Comparison of ENCODE assay signal across 13 mouse cellular contexts in the genomic region with DNA sequence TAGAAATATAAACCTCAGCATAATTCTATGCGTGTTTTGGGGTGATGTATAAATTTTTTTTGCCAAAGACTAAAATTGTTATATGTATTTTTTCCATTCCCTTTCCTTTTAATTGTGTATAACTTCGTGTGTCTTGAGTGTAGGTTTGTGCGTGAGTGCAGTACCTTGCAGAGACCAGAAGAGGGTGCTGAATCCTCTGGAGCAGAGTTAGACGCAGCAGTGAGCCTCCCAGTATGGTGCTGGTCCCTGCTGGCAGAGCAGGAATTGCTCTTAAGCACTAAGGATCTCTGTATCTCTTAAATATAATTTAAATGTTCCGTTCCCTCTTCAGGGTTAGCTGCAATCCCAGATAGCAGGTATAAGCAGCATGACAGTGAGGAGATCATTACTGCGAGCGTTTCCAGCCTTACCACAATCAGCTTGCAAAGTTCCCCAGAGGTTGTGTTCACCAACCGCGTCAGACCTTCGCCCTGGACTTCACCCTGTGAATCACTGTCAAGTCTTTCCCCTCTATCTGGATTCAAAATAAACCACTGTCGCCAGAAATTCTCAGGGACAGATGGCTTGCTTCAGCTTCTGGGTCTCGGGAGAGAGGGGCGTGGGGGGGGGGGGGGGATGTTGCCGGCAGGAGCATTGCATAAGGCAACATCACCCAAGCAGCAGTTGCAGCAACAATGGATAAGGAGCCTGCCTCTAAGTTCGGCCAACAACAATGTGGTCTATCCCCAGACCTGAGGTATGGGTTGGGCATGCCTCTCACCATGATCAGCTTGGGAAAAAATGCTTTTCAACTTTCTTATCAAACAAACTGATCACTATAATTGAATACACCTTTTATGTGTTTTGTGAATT. TPM values are rescaled to one million over a fixed set of nuclear protein-coding genes. Genes with fewer than 3 reads are reported as not detected.
DNase-seq lines count a peak whose midpoint lies in the region; ATAC-seq and TF ChIP-seq lines count a peak whose summit lies in the region.
"Had no signal": no experiment of that assay in that cellular context is flagged by ENCODE, and none has a peak within 500 bp of the region (broad histone marks: within the 10 kb centered on the region; RNA-seq: fewer than 3 reads in every experiment).

No protein-coding gene starts in this region.

- no peak overlapping the region for H3K4me3 ChIP-seq in heart, postnatal 0 days (ENCODE audit: low read depth, low read length)
- H3K4me3 ChIP-seq in liver, postnatal 0 days (ENCODE audit: low read depth, low read length), result no peak overlapping the region
- H3K4me3 ChIP-seq in ES-E14 (ENCODE audit: insufficient read depth in 1 of 2, low read depth in 1 of 2, low read length in 2 of 2, poor library complexity in 1 of 2, severe bottlenecking in 1 of 2), result no peak overlapping the region
- H3K4me3 ChIP-seq in forebrain, embryonic 12.5 days (replicated peaks), result no peak overlapping the region
- H3K4me3 ChIP-seq: heart, embryonic 15.5 days had no signal

- in situ Hi-C loops in ES-E14 (cut with MboI; ENCODE audit: low sequenced_read_pairs in 2 of 2, unreplicated experiment in 2 of 2), result no loop called here

- TF ChIP-seq CTCF in heart, postnatal 0 days (IDR thresholded peaks at IDR 0.05; ENCODE audit: low read depth), result peak; percentile 30
- peak; percentile 38 for TF ChIP-seq CTCF in liver, postnatal 0 days (IDR thresholded peaks at IDR 0.05; ENCODE audit: low read depth)

- ATAC-seq in heart, postnatal 0 days (ENCODE audit: insufficient read depth, low read depth), result no peak; the same call in 1 of the 2 replicates
- ATAC-seq in liver, postnatal 0 days, result no peak
- no peak for ATAC-seq in forebrain, embryonic 12.5 days (ENCODE audit: low FRiP score)

- DNase-seq in heart, postnatal 0 days (ENCODE audit: low spot score), result no peak
- no peak for DNase-seq in heart, adult 8-10 months (ENCODE audit: low spot score)
- no peak for DNase-seq in liver, postnatal 0 days
- no peak for DNase-seq in liver
- peak; percentile 38 for DNase-seq in ES-E14 (ENCODE audit: low read depth, low spot score)
- DNase-seq in kidney, postnatal 4 days, result peak; percentile 25 to 48
- DNase-seq in cerebellum, postnatal 4 days (ENCODE audit: low spot score in 2 of 2), result no peak
- DNase-seq: spleen, adult 18-20 months; thymus, adult 2 months had no signal

- no peak overlapping the region for H3K27ac ChIP-seq in heart, postnatal 0 days (ENCODE audit: low read depth)
- no peak overlapping the region for H3K27ac ChIP-seq in liver, postnatal 0 days (ENCODE audit: low read depth)
- H3K27ac ChIP-seq in ES-E14 (ENCODE audit: insufficient read depth, low read depth, low read length, poor library complexity, severe bottlenecking), result no peak overlapping the region
- no peak overlapping the region for H3K27ac ChIP-seq in forebrain, embryonic 12.5 days
- H3K27ac ChIP-seq: heart, embryonic 15.5 days had no signal

- WGBS in heart, postnatal 0 days, result 76% methylated on average over 15 of the region's 15 CpGs
- WGBS in liver, postnatal 0 days (ENCODE audit: insufficient replicate concordance), result 73% methylated on average over 15 of the region's 15 CpGs
- 84% methylated on average over 15 of the region's 15 CpGs for WGBS in forebrain, embryonic 12.5 days

- H3K36me3 ChIP-seq in heart, postnatal 0 days (replicated peaks; ENCODE audit: control insufficient read depth, insufficient read depth, low read length), result no peaks in the 10 kb centered on the region
- H3K36me3 ChIP-seq in liver, postnatal 0 days (replicated peaks; ENCODE audit: insufficient read depth, low read length), result no peaks in the 10 kb centered on the region
- no peaks in the 10 kb centered on the region for H3K36me3 ChIP-seq in ES-E14 (ENCODE audit: control insufficient read depth, insufficient read depth, low read length, poor library complexity, severe bottlenecking)
- H3K36me3 ChIP-seq in forebrain, embryonic 12.5 days (replicated peaks), result no peaks in the 10 kb centered on the region
- H3K36me3 ChIP-seq: heart, embryonic 15.5 days had no signal

- H3K27me3 ChIP-seq in heart, postnatal 0 days (ENCODE audit: control insufficient read depth, insufficient read depth, low read length), result no peaks in the 10 kb centered on the region
- no peaks in the 10 kb centered on the region for H3K27me3 ChIP-seq in liver, postnatal 0 days (ENCODE audit: insufficient read depth, low read length)
- no peaks in the 10 kb centered on the region for H3K27me3 ChIP-seq in forebrain, embryonic 12.5 days
- H3K27me3 ChIP-seq: heart, embryonic 15.5 days had no signal

- H3K9ac ChIP-seq in heart, postnatal 0 days (replicated peaks; ENCODE audit: low read depth, low read length), result no peak overlapping the region
- no peak overlapping the region for H3K9ac ChIP-seq in liver, postnatal 0 days (replicated peaks)
- H3K9ac ChIP-seq in ES-E14 (ENCODE audit: insufficient read depth, low read depth, low read length, poor library complexity, severe bottlenecking), result no peak overlapping the region
- no peak overlapping the region for H3K9ac ChIP-seq in forebrain, embryonic 12.5 days
- H3K9ac ChIP-seq: heart, embryonic 15.5 days had no signal

- H3K4me1 ChIP-seq in heart, postnatal 0 days (ENCODE audit: control insufficient read depth, insufficient read depth), result no peaks in the 10 kb centered on the region
- H3K4me1 ChIP-seq in liver, postnatal 0 days (ENCODE audit: insufficient read depth), result no peaks in the 10 kb centered on the region; the same call in 1 of the 2 replicates
- no peaks in the 10 kb centered on the region for H3K4me1 ChIP-seq in ES-E14 (ENCODE audit: control insufficient read depth in 2 of 2, insufficient read depth in 2 of 2, low read length in 2 of 2, poor library complexity in 1 of 2)
- peaks cover 9% of the 10 kb centered on the region; the same call in 1 of the 2 replicates for H3K4me1 ChIP-seq in forebrain, embryonic 12.5 days
- H3K4me1 ChIP-seq: heart, embryonic 15.5 days had no signal

- no peaks in the 10 kb centered on the region for H3K9me3 ChIP-seq in heart, postnatal 0 days (replicated peaks; ENCODE audit: control insufficient read depth, low read length)
- peaks cover 4% of the 10 kb centered on the region; the same call in 1 of the 2 replicates for H3K9me3 ChIP-seq in liver, postnatal 0 days (ENCODE audit: low read length)
- H3K9me3 ChIP-seq in ES-E14 (ENCODE audit: control insufficient read depth, insufficient read depth, low read depth, low read length), result no peaks in the 10 kb centered on the region
- 0 out of 2 replicates have a peak, but pooled peaks cover 4% of the 10 kb centered on the region for H3K9me3 ChIP-seq in forebrain, embryonic 12.5 days
- H3K9me3 ChIP-seq: heart, embryonic 15.5 days had no signal

- H3K4me2 ChIP-seq in heart, postnatal 0 days (ENCODE audit: low read depth, low read length), result no peak overlapping the region
- no peak overlapping the region for H3K4me2 ChIP-seq in liver, postnatal 0 days (ENCODE audit: low read depth, low read length)
- H3K4me2 ChIP-seq in forebrain, embryonic 12.5 days, result no peak overlapping the region
- H3K4me2 ChIP-seq: heart, embryonic 15.5 days had no signal

- TF ChIP-seq EP300 in heart, postnatal 0 days (IDR thresholded peaks at IDR 0.05; ENCODE audit: low read depth), result no peak
- no peak for TF ChIP-seq EP300 in liver, postnatal 0 days (IDR thresholded peaks at IDR 0.05; ENCODE audit: low read depth)

TF ChIP-seq in ES-E14, 5 proteins besides CTCF, POLR2A, EP300 and RAD21:
- no peak for TF ChIP-seq CHD2 (IDR thresholded peaks at IDR 0.05; ENCODE audit: low read depth, low read length)
- peak; percentile 60 for TF ChIP-seq ZC3H11A (IDR thresholded peaks at IDR 0.05; ENCODE audit: borderline replicate concordance, low read depth, low read length)
- no peak for TF ChIP-seq HCFC1 (IDR thresholded peaks at IDR 0.05; ENCODE audit: borderline replicate concordance, insufficient read depth, low read length)
- TF ChIP-seq MAFK (IDR thresholded peaks at IDR 0.05; ENCODE audit: insufficient read depth, low read depth, low read length), result no peak
- TF ChIP-seq ZNF384 (IDR thresholded peaks at IDR 0.05; ENCODE audit: low read depth, low read length), result no peak

RNA-seq across cellular contexts. Expression of a gene that starts 41.4 kb away (rescaled TPM):
- total RNA-seq in heart, postnatal 0 days (2014; rRNA removed; ENCODE audit: low replicate concordance), result 2.1 TPM in 1 of 2 replicates, not detected in the other
- 1.2 and 1.5 TPM in 2 replicates for polyA plus RNA-seq in heart, postnatal 0 days (2015; fragmentation: Nextera tagmentation; extraction: Ambion mirVana)
- under 1 TPM in 3 of 4 experiments, not detected in 1; 0.14 to 0.22 (median 0.19) TPM for total RNA-seq in heart, adult 8-10 months (2022)
- not detected in 2 replicates for polyA plus RNA-seq in liver, postnatal 0 days (2015; fragmentation: Nextera tagmentation; extraction: Ambion mirVana)
- 1.3 and 5.7 TPM in 2 replicates for total RNA-seq in ES-E14 (2012; rRNA removed)
- polyA plus RNA-seq in forebrain, embryonic 12.5 days (2016; fragmentation: Nextera tagmentation; extraction: Ambion mirVana), result not detected in 2 replicates
- total RNA-seq: common myeloid progenitor, adult 5-6 weeks; left cerebral cortex, postnatal 10 days had no signal

RNA-seq across cellular contexts. Expression of a gene that starts 42.8 kb away (rescaled TPM):
- total RNA-seq in heart, postnatal 0 days (2014; rRNA removed; ENCODE audit: low replicate concordance), result 4.5 and 8.1 TPM in 2 replicates
- 9.8 and 11.5 TPM in 2 replicates for polyA plus RNA-seq in heart, postnatal 0 days (2015; fragmentation: Nextera tagmentation; extraction: Ambion mirVana)
- total RNA-seq in heart, adult 8-10 months (2022), result 1 to 10 TPM; 1.1 to 3.6 (median 3.2) TPM
- polyA plus RNA-seq in liver, postnatal 0 days (2015; fragmentation: Nextera tagmentation; extraction: Ambion mirVana), result not detected in 2 replicates
- not detected in 2 replicates for total RNA-seq in ES-E14 (2012; rRNA removed)
- polyA plus RNA-seq in forebrain, embryonic 12.5 days (2016; fragmentation: Nextera tagmentation; extraction: Ambion mirVana), result 0.29 and 0.47 TPM in 2 replicates
- total RNA-seq: common myeloid progenitor, adult 5-6 weeks had no signal

Comparison
In these comparisons a context has a peak if more than half of its experiments do, and no peak if none do; other contexts are left out.
1. DNase-seq: peak in ES-E14 (single experiment) and kidney, postnatal 4 days (2 of 2); none in heart, postnatal 0 days (single experiment), heart, adult 8-10 months (single experiment), liver, postnatal 0 days (single experiment), liver (single experiment) and cerebellum, postnatal 4 days (0 of 2).